Mouse (Mus musculus) testis, adult 2 months (tissue): Measurements from ENCODE around the gene Plekhg4.

Experiments
- CTCF ChIP-seq: fragments of 200-500 bp; IDR thresholded peaks from 2 replicates; pipeline ENCODE4 v1.5.1; 2012; ENCODE audit warnings: low read depth, mild to moderate bottlenecking, inconsistent platforms, low read length, moderate library complexity; ENCODE audit not compliant: control insufficient read depth, insufficient read depth, insufficient replicate concordance
- POLR2A ChIP-seq: fragments of 200-500 bp; IDR thresholded peaks from 2 replicates; pipeline ENCODE4 v1.6.1; 2012; ENCODE audit warnings: low read depth, mild to moderate bottlenecking, inconsistent platforms, low read length, moderate library complexity; ENCODE audit not compliant: control insufficient read depth

DNA sequence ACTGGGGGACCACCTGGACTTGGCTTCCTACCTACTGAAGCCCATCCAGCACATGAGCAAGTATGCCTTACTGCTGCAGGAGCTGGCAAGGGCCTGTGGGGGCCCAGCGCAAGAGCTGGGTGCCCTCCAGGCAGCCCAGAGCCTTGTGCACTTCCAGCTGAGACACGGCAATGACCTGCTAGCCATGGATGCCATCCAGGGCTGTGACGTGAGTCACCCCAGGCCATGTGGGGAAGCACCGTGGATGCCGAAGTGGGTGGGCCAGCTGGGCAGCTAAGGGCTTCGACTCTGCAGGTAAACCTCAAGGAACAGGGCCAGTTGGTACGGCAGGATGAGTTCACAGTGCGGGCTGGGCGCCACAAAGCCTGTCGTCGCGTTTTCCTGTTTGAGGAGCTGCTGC lies 7.2 kb downstream of the Plekhg4 start:
- no peak for TF ChIP-seq CTCF
- no peak for TF ChIP-seq POLR2A
